Comparison of ENCODE assay signal across 14 mouse cellular contexts in the genomic region with DNA sequence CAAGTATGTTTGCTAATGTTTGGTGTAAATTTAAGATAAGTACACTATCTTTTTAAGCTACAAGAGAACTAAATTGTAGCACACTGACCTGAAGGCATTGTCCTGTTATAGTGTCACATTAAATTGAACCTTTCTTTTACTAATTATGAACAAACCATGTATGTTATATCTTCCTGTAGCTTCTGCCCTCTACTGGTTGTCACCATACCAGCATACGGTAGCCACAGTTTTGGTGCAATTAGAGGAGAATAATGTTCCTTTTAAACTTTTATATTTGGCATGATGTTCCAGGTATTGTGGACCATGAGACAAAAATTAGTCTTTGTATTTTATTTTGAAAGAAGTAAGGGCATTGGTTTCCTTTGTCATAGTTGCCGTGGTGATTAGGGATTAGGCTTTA. TPM values are rescaled to one million over a fixed set of nuclear protein-coding genes. Genes with fewer than 3 reads are reported as not detected.
DNase-seq lines count a peak whose midpoint lies in the region; ATAC-seq and TF ChIP-seq lines count a peak whose summit lies in the region.
"Had no signal": no experiment of that assay in that cellular context is flagged by ENCODE, and none has a peak within 500 bp of the region (broad histone marks: within the 10 kb centered on the region; RNA-seq: fewer than 3 reads in every experiment).

No protein-coding gene starts in this region.

- H3K27ac ChIP-seq in gastrocnemius, adult 2 months, result no peak overlapping the region
- no peak overlapping the region for H3K27ac ChIP-seq in liver, embryonic 14.5 days
- no peak overlapping the region for H3K27ac ChIP-seq in liver, embryonic 12.5 days
- H3K27ac ChIP-seq: heart, embryonic 10.5 days; intestine, embryonic 15.5 days had no signal

- no peak overlapping the region for H3K4me3 ChIP-seq in gastrocnemius, adult 2 months
- no peak overlapping the region for H3K4me3 ChIP-seq in liver, embryonic 14.5 days (ENCODE audit: insufficient read depth in 1 of 2, low read depth in 2 of 2, low read length in 2 of 2)
- H3K4me3 ChIP-seq in liver, embryonic 12.5 days, result no peak overlapping the region
- H3K4me3 ChIP-seq: heart, embryonic 10.5 days; intestine, embryonic 15.5 days had no signal

- WGBS in liver, embryonic 14.5 days (ENCODE audit: insufficient replicate concordance), result 82% methylated on average over 2 of the region's 2 CpGs
- 90% methylated on average over 2 of the region's 2 CpGs for WGBS in liver, embryonic 12.5 days (ENCODE audit: insufficient replicate concordance)

- no peaks in the 10 kb centered on the region for H3K27me3 ChIP-seq in liver, embryonic 14.5 days (ENCODE audit: control insufficient read depth, insufficient read depth, low read length)
- H3K27me3 ChIP-seq in liver, embryonic 12.5 days (replicated peaks), result no peaks in the 10 kb centered on the region
- H3K27me3 ChIP-seq: intestine, embryonic 15.5 days had no signal

- no peak for TF ChIP-seq EP300 in liver, embryonic 14.5 days (IDR thresholded peaks at IDR 0.05; ENCODE audit: low read depth)

- H3K4me2 ChIP-seq in liver, embryonic 14.5 days (ENCODE audit: low read depth), result no peak overlapping the region
- H3K4me2 ChIP-seq in liver, embryonic 12.5 days, result no peak overlapping the region
- H3K4me2 ChIP-seq: intestine, embryonic 15.5 days had no signal

- intact Hi-C loops in gastrocnemius, adult 2 months (cut with DNase I), result no loop called here

- H3K9ac ChIP-seq in liver, embryonic 14.5 days (replicated peaks), result no peak overlapping the region
- H3K9ac ChIP-seq in liver, embryonic 12.5 days, result no peak overlapping the region
- H3K9ac ChIP-seq: intestine, embryonic 15.5 days had no signal

- peak; percentile 48 for TF ChIP-seq CTCF in gastrocnemius, adult 2 months (IDR thresholded peaks at IDR 0.05)
- TF ChIP-seq CTCF in liver, embryonic 14.5 days (IDR thresholded peaks at IDR 0.05; ENCODE audit: low read depth), result peak; percentile 38; the same call in 1 of the 2 replicates

- H3K36me3 ChIP-seq in liver, embryonic 14.5 days (replicated peaks; ENCODE audit: control insufficient read depth, insufficient read depth, low read depth), result peaks cover 14% of the 10 kb centered on the region
- H3K36me3 ChIP-seq in liver, embryonic 12.5 days, result peaks cover 54% of the 10 kb centered on the region

- ATAC-seq in liver, embryonic 14.5 days (ENCODE audit: insufficient read depth), result no peak
- ATAC-seq in liver, embryonic 12.5 days, result no peak
- peak; percentile 77 for ATAC-seq in common myeloid progenitor, adult 5-6 weeks (replicated peaks; ENCODE audit: low read depth, poor library complexity, severe bottlenecking)
- ATAC-seq: intestine, embryonic 15.5 days had no signal

- DNase-seq in gastrocnemius, adult 2 months, result no peak
- DNase-seq in gastrocnemius, adult 18-20 months (ENCODE audit: low spot score), result no peak
- no peak for DNase-seq in liver, embryonic 14.5 days (ENCODE audit: low read depth in 3 of 3, low spot score in 3 of 3)
- peak; percentile 42 for DNase-seq in CD4-positive, CD25-positive, alpha-beta regulatory T cell, adult 2 months (ENCODE audit: low read depth, low spot score)
- no peak for DNase-seq in urinary bladder, adult 2 months (ENCODE audit: low spot score)
- DNase-seq in spleen, postnatal 10 days (ENCODE audit: low spot score in 2 of 2), result no peak
- DNase-seq: adrenal gland, adult 2 months; cerebellum, adult 2 months; right cerebral cortex, postnatal 25 days had no signal

- H3K4me1 ChIP-seq in liver, embryonic 14.5 days (replicated peaks; ENCODE audit: control insufficient read depth in 2 of 2, insufficient read depth in 2 of 2, low read length in 1 of 2), result no peaks in the 10 kb centered on the region
- no peaks in the 10 kb centered on the region for H3K4me1 ChIP-seq in liver, embryonic 12.5 days
- H3K4me1 ChIP-seq: heart, embryonic 10.5 days; intestine, embryonic 15.5 days had no signal

- H3K9me3 ChIP-seq in liver, embryonic 14.5 days (ENCODE audit: control insufficient read depth, low read length), result no peaks in the 10 kb centered on the region
- H3K9me3 ChIP-seq in liver, embryonic 12.5 days (replicated peaks), result no peaks in the 10 kb centered on the region
- H3K9me3 ChIP-seq: heart, embryonic 10.5 days; intestine, embryonic 15.5 days had no signal

RNA-seq across cellular contexts. Expression of a gene that starts 27.4 kb away (rescaled TPM):
- total RNA-seq in gastrocnemius, adult 2 months (2021), result under 1 TPM; 0.15 to 0.17 TPM
- under 1 TPM; 0.21 to 0.31 TPM for total RNA-seq in gastrocnemius, adult 18-20 months (2021)
- 0.05 and 0.06 TPM in 2 replicates for polyA plus RNA-seq in liver, embryonic 14.5 days (2012; rRNA removed)
- 0.06 and 0.09 TPM in 2 replicates for polyA plus RNA-seq in liver, embryonic 14.5 days (2014; fragmentation: Nextera tagmentation; extraction: Ambion mirVana)
- 0.12 TPM in 1 of 2 replicates, not detected in the other for polyA plus RNA-seq in liver, embryonic 12.5 days (2016; fragmentation: Nextera tagmentation; extraction: Ambion mirVana)
- not detected in 2 replicates for total RNA-seq in common myeloid progenitor, adult 5-6 weeks (2017)
- polyA plus RNA-seq in urinary bladder, adult 2 months (2012; rRNA removed), result 0.06 and 0.11 TPM in 2 replicates
- total RNA-seq: adrenal gland, adult 2 months; ES-E14 had no signal
- polyA plus RNA-seq: adrenal gland, adult 2 months; heart, embryonic 10.5 days had no signal
